Mouse (Mus musculus): Measurements from ENCODE around the gene Fgf12. TPM values are rescaled to one million over a fixed set of nuclear protein-coding genes. Genes with fewer than 3 reads are reported as not detected.

The Fgf12 gene
- total RNA-seq, 2 experiments from 2014 or later, result 0.48 TPM; not detected in 1

GRCm38 (mm10) chr16:28323576-28323975 is 429.3 kb downstream of the Fgf12 start:
- no peak for DNase-seq

- no peak for DNase-seq
Observed at GRCm38 (mm10) chr16:28311618-28312017, 441.2 kb downstream of the Fgf12 start.

- DNase-seq, result no peak
Observed at GRCm38 (mm10) chr16:28303889-28304288, 449.0 kb downstream of the Fgf12 start.

- DNase-seq, result no peak
Observed at GRCm38 (mm10) chr16:28289689-28290330, 463.1 kb downstream of the Fgf12 start.

- no peak for DNase-seq
Observed at GRCm38 (mm10) chr16:28257904-28258303, 495.0 kb downstream of the Fgf12 start.

GRCm38 (mm10) chr16:28254303-28254702 is 498.6 kb downstream of the Fgf12 start:
- DNase-seq, result no peak

GRCm38 (mm10) chr16:28251930-28252329 is 500.9 kb downstream of the Fgf12 start:
- DNase-seq, result no peak

- no peak for DNase-seq
Observed at GRCm38 (mm10) chr16:28242867-28243649, 509.8 kb downstream of the Fgf12 start.

- no peak for DNase-seq
Observed at GRCm38 (mm10) chr16:28239382-28239781, 513.5 kb downstream of the Fgf12 start.

GRCm38 (mm10) chr16:28238019-28238868 is 514.6 kb downstream of the Fgf12 start:
- DNase-seq, result no peak

- no peak for DNase-seq
Observed at GRCm38 (mm10) chr16:28215930-28216329, 536.9 kb downstream of the Fgf12 start.

GRCm38 (mm10) chr16:28212411-28212810 is 540.5 kb downstream of the Fgf12 start:
- no peak for DNase-seq

- no peak for DNase-seq
Observed at GRCm38 (mm10) chr16:28156443-28156842, 596.4 kb downstream of the Fgf12 start.

- DNase-seq, result no peak
Observed at GRCm38 (mm10) chr16:28140972-28141371, 611.9 kb downstream of the Fgf12 start.

- no peak for DNase-seq
Observed at GRCm38 (mm10) chr16:28127006-28127405, 625.9 kb downstream of the Fgf12 start.

Small RNA genes lying within 50 kb of the gene (microRNA-seq; reads per million reads assigned to microRNA genes)
- 0 reads per million in 2 experiments for gene Mir690 (ENCODE audit: borderline replicate concordance in 2 of 2)

Other genes with a start within 250 kb of the Fgf12 start
- gene Mb21d2, start 176.6 kb upstream of the Fgf12 start, total RNA-seq (2021), result 1 to 10 TPM; 5.4 to 6.5 TPM

Measured in gastrocnemius, postnatal 25 days (tissue).